22 mouse cellular contexts compared by ENCODE assay signal in genomic region chr10:76898428-76898827, GRCm38 (mm10).
A peak's percentile ranks its signal among the peaks of the same experiment; 100 is the strongest.
DNase-seq lines count a peak whose midpoint lies in the region; ATAC-seq and TF ChIP-seq lines count a peak whose summit lies in the region.
"Had no signal": no experiment of that assay in that cellular context is flagged by ENCODE, and none has a peak within 500 bp of the region (broad histone marks: within the 10 kb centered on the region; RNA-seq: fewer than 3 reads in every experiment).

No protein-coding gene starts in this region.

- no peaks in the 10 kb centered on the region for H3K9me3 ChIP-seq in liver, embryonic 11.5 days (ENCODE audit: control insufficient read depth, low read length)
- H3K9me3 ChIP-seq in liver, embryonic 13.5 days (replicated peaks), result no peaks in the 10 kb centered on the region
- no peaks in the 10 kb centered on the region for H3K9me3 ChIP-seq in liver, embryonic 14.5 days (ENCODE audit: control insufficient read depth, low read length)
- H3K9me3 ChIP-seq: embryonic facial prominence, embryonic 12.5 days; embryonic facial prominence, embryonic 15.5 days; heart, embryonic 10.5 days; hindbrain, embryonic 12.5 days; hindbrain, embryonic 15.5 days had no signal

- no peak overlapping the region for H3K27ac ChIP-seq in liver, embryonic 11.5 days (ENCODE audit: low read depth, low read length)
- no peak overlapping the region for H3K27ac ChIP-seq in liver, embryonic 13.5 days
- H3K27ac ChIP-seq in liver, embryonic 14.5 days, result no peak overlapping the region
- H3K27ac ChIP-seq: embryonic facial prominence, embryonic 12.5 days; embryonic facial prominence, embryonic 15.5 days; heart, adult 2 months; heart, embryonic 10.5 days; heart, embryonic 13.5 days; hindbrain, embryonic 12.5 days; hindbrain, embryonic 15.5 days had no signal

- no peak overlapping the region for H3K9ac ChIP-seq in liver, embryonic 11.5 days (ENCODE audit: low read depth, low read length)
- H3K9ac ChIP-seq in liver, embryonic 13.5 days, result no peak overlapping the region
- no peak overlapping the region for H3K9ac ChIP-seq in liver, embryonic 14.5 days (replicated peaks)
- H3K9ac ChIP-seq: embryonic facial prominence, embryonic 12.5 days; embryonic facial prominence, embryonic 15.5 days; forebrain, postnatal 0 days; heart, embryonic 13.5 days; hindbrain, embryonic 12.5 days; hindbrain, embryonic 15.5 days had no signal

- peak; percentile 37 for DNase-seq in adrenal gland, postnatal 10 days
- no peak for DNase-seq in adrenal gland, adult 18-20 months (ENCODE audit: low spot score in 2 of 2)
- no peak for DNase-seq in liver, embryonic 11.5 days (ENCODE audit: low spot score)
- DNase-seq in liver, result no peak
- DNase-seq in liver, embryonic 13.5 days, result no peak
- no peak for DNase-seq in liver, embryonic 14.5 days (ENCODE audit: low read depth in 3 of 3, low spot score in 3 of 3)
- DNase-seq: cerebellum, adult 18-20 months; cerebellum, adult 9-11 months; cerebellum, postnatal 25 days; forebrain, postnatal 0 days; gastrocnemius, postnatal 25 days; heart, adult 2 months; heart, postnatal 14 days had no signal

- 74% methylated on average over 4 of the region's 4 CpGs for WGBS in liver, embryonic 11.5 days
- WGBS in liver, embryonic 13.5 days (ENCODE audit: insufficient replicate concordance), result 55% methylated on average over 4 of the region's 4 CpGs
- WGBS in liver, embryonic 14.5 days (ENCODE audit: insufficient replicate concordance), result 44% methylated on average over 4 of the region's 4 CpGs

- no peaks in the 10 kb centered on the region for H3K36me3 ChIP-seq in liver, embryonic 11.5 days (ENCODE audit: control insufficient read depth, insufficient read depth, low read length)
- no peaks in the 10 kb centered on the region for H3K36me3 ChIP-seq in liver, embryonic 13.5 days
- no peaks in the 10 kb centered on the region for H3K36me3 ChIP-seq in liver, embryonic 14.5 days (replicated peaks; ENCODE audit: control insufficient read depth, insufficient read depth, low read depth)
- H3K36me3 ChIP-seq: embryonic facial prominence, embryonic 12.5 days; embryonic facial prominence, embryonic 15.5 days; heart, embryonic 13.5 days; hindbrain, embryonic 12.5 days; hindbrain, embryonic 15.5 days had no signal

- H3K4me2 ChIP-seq in liver, embryonic 11.5 days, result no peak overlapping the region
- H3K4me2 ChIP-seq in liver, embryonic 13.5 days, result no peak overlapping the region
- H3K4me2 ChIP-seq in liver, embryonic 14.5 days (ENCODE audit: low read depth), result no peak overlapping the region
- H3K4me2 ChIP-seq: embryonic facial prominence, embryonic 12.5 days; embryonic facial prominence, embryonic 15.5 days; heart, embryonic 13.5 days; hindbrain, embryonic 12.5 days; hindbrain, embryonic 15.5 days had no signal

- ATAC-seq in liver, embryonic 11.5 days (replicated peaks; ENCODE audit: low FRiP score), result 0 out of 2 replicates have a peak, but pooled peaks have one; percentile 43
- peak; percentile 72 for ATAC-seq in liver, embryonic 13.5 days (ENCODE audit: low read depth)
- peak; percentile 60; the same call in 1 of the 2 replicates for ATAC-seq in liver, embryonic 14.5 days (ENCODE audit: insufficient read depth)
- ATAC-seq: CD4-positive, CD25-positive, alpha-beta regulatory T cell, adult 4 months; forebrain, embryonic 14.5 days; forebrain, postnatal 0 days; intestine, postnatal 0 days had no signal

- H3K4me1 ChIP-seq in liver, embryonic 11.5 days (replicated peaks; ENCODE audit: control insufficient read depth, insufficient read depth, low read length), result peaks cover 19% of the 10 kb centered on the region
- H3K4me1 ChIP-seq in liver, embryonic 13.5 days (replicated peaks), result peaks cover 28% of the 10 kb centered on the region
- H3K4me1 ChIP-seq in liver, embryonic 14.5 days (replicated peaks; ENCODE audit: control insufficient read depth in 2 of 2, insufficient read depth in 2 of 2, low read length in 1 of 2), result peaks cover 6 to 8% of the 10 kb centered on the region in 2 experiments; a peak in 2 of 4 replicates

- H3K4me3 ChIP-seq in liver, embryonic 11.5 days (ENCODE audit: low read depth, low read length), result no peak overlapping the region
- no peak overlapping the region for H3K4me3 ChIP-seq in liver, embryonic 13.5 days (replicated peaks)
- no peak overlapping the region for H3K4me3 ChIP-seq in liver, embryonic 14.5 days (ENCODE audit: insufficient read depth in 1 of 2, low read depth in 2 of 2, low read length in 2 of 2)
- H3K4me3 ChIP-seq: embryonic facial prominence, embryonic 12.5 days; embryonic facial prominence, embryonic 15.5 days; heart, adult 2 months; heart, embryonic 10.5 days; heart, embryonic 13.5 days; hindbrain, embryonic 12.5 days; hindbrain, embryonic 15.5 days had no signal

- H3K27me3 ChIP-seq in liver, embryonic 11.5 days (replicated peaks; ENCODE audit: control insufficient read depth, insufficient read depth, low read length), result no peaks in the 10 kb centered on the region
- no peaks in the 10 kb centered on the region for H3K27me3 ChIP-seq in liver, embryonic 13.5 days
- H3K27me3 ChIP-seq in liver, embryonic 14.5 days (ENCODE audit: control insufficient read depth, insufficient read depth, low read length), result no peaks in the 10 kb centered on the region
- H3K27me3 ChIP-seq: embryonic facial prominence, embryonic 12.5 days; embryonic facial prominence, embryonic 15.5 days; heart, embryonic 13.5 days; hindbrain, embryonic 12.5 days; hindbrain, embryonic 15.5 days had no signal

- TF ChIP-seq CTCF in liver, embryonic 14.5 days (IDR thresholded peaks at IDR 0.05; ENCODE audit: low read depth), result no peak

- TF ChIP-seq EP300 in liver, embryonic 14.5 days (IDR thresholded peaks at IDR 0.05; ENCODE audit: low read depth), result no peak
